Mouse (Mus musculus): ENCODE results near the gene Bcl9. TPM values are rescaled to one million over a fixed set of nuclear protein-coding genes. Genes with fewer than 3 reads are reported as not detected.

Gene Bcl9
- polyA plus RNA-seq, 1 experiment from 2014 or later: 82.5 TPM

DNA sequence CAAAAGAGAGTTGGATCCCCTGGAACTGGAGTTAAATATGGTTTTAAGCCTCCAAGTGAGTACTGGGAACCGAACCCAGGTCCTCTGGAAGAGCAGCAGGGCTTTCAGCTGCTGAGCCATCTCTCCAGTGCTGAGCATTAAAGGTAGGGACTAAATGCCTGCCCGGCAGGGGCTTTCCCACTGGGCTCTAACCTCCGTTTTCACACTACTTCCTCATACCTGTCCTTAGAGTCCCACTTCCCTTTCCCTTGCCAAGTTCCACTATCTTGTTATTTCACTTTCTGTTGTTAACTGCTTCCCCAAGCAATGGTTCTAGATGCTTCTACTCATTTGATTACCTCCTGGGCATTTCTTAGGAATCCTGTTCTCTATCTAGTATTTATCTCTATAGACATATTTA is 65.4 kb downstream of the Bcl9 start:
- WGBS: 88% methylated on average over 3 of the region's 3 CpGs
- Histone ChIP-seq H3K4me2 (ENCODE audit: low read length) (no peak overlapping the region), H3K9ac (replicated peaks; ENCODE audit: low read length) (no peak overlapping the region), H3K9me3 (ENCODE audit: control insufficient read depth, low read length) (no peaks in the 10 kb centered on the region), H3K36me3 (ENCODE audit: control insufficient read depth, insufficient read depth, low read length) (no peaks in the 10 kb centered on the region), H3K4me3 (replicated peaks; ENCODE audit: low read depth, low read length) (no peak overlapping the region), H3K27ac (replicated peaks; ENCODE audit: low read depth, low read length) (no peak overlapping the region), H3K4me1 (ENCODE audit: control insufficient read depth, insufficient read depth, low read length) (no peaks in the 10 kb centered on the region), H3K27me3 (ENCODE audit: control insufficient read depth, insufficient read depth, low read length) (no peaks in the 10 kb centered on the region)
- DNase-seq (no peak), ATAC-seq (ENCODE audit: low FRiP score, low TSS enrichment) (no peak)

DNA sequence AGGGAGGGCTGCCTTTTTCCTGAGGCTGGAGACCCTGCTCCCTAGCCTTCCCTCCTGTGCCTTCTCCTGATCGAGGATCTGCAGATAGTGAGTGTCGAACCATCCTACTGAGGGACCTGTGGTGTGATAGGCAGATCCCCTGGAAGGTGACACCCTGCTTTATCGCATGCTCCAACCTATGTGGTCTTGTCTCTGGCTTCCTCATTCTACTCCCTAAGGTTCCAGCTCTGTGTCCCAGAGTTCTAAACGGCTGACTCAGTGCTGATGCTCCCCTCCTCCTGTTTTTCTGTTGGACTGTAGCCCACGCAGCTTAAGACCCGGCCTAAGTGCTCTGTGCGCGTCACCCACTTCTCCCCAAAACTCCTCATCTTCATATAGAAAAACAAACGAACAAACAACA is 65.9 kb downstream of the Bcl9 start:
- no peak overlapping the region for H3K9ac ChIP-seq (replicated peaks; ENCODE audit: low read length)
- H3K4me1 ChIP-seq (ENCODE audit: control insufficient read depth, insufficient read depth, low read length): no peaks in the 10 kb centered on the region
- no peaks in the 10 kb centered on the region for H3K27me3 ChIP-seq (ENCODE audit: control insufficient read depth, insufficient read depth, low read length)
- whole genome bisulfite sequencing: 92% methylated on average over 9 of the region's 9 CpGs
- ATAC-seq (ENCODE audit: low FRiP score, low TSS enrichment): no peak
- no peak overlapping the region for H3K27ac ChIP-seq (replicated peaks; ENCODE audit: low read depth, low read length)
- H3K36me3 ChIP-seq (ENCODE audit: control insufficient read depth, insufficient read depth, low read length): no peaks in the 10 kb centered on the region
- H3K9me3 ChIP-seq (ENCODE audit: control insufficient read depth, low read length): no peaks in the 10 kb centered on the region
- no peak overlapping the region for H3K4me3 ChIP-seq (replicated peaks; ENCODE audit: low read depth, low read length)
- no peak for DNase-seq
- H3K4me2 ChIP-seq (ENCODE audit: low read length): no peak overlapping the region

- Histone ChIP-seq H3K4me2 (ENCODE audit: low read length) (no peak overlapping the region), H3K9me3 (ENCODE audit: control insufficient read depth, low read length) (no peaks in the 10 kb centered on the region), H3K27me3 (ENCODE audit: control insufficient read depth, insufficient read depth, low read length) (no peaks in the 10 kb centered on the region), H3K4me1 (ENCODE audit: control insufficient read depth, insufficient read depth, low read length) (peaks cover 9% of the 10 kb centered on the region), H3K9ac (replicated peaks; ENCODE audit: low read length) (no peak overlapping the region), H3K36me3 (ENCODE audit: control insufficient read depth, insufficient read depth, low read length) (no peaks in the 10 kb centered on the region), H3K4me3 (replicated peaks; ENCODE audit: low read depth, low read length) (no peak overlapping the region), H3K27ac (replicated peaks; ENCODE audit: low read depth, low read length) (no peak overlapping the region)
- ATAC-seq (ENCODE audit: low FRiP score, low TSS enrichment) (no peak), DNase-seq (no peak)
- WGBS: 98% methylated on average over 5 of the region's 5 CpGs
These were observed 66.9 kb downstream of the Bcl9 start for GRCm38 (mm10) chr3:97230631-97231404.

GRCm38 (mm10) chr3:97228457-97228856 is 69.3 kb downstream of the Bcl9 start:
- Histone ChIP-seq H3K27ac (replicated peaks; ENCODE audit: low read depth, low read length) (peak overlapping the region; percentile 96; the same call in 1 of the 2 replicates), H3K27me3 (ENCODE audit: control insufficient read depth, insufficient read depth, low read length) (no peaks in the 10 kb centered on the region), H3K9ac (replicated peaks; ENCODE audit: low read length) (peak overlapping the region; percentile 94; the same call in 1 of the 2 replicates), H3K4me1 (ENCODE audit: control insufficient read depth, insufficient read depth, low read length) (peaks cover 26% of the 10 kb centered on the region), H3K4me2 (ENCODE audit: low read length) (peak overlapping the region; percentile 71), H3K9me3 (ENCODE audit: control insufficient read depth, low read length) (no peaks in the 10 kb centered on the region), H3K4me3 (replicated peaks; ENCODE audit: low read depth, low read length) (peak overlapping the region; percentile 82), H3K36me3 (ENCODE audit: control insufficient read depth, insufficient read depth, low read length) (no peaks in the 10 kb centered on the region)
- 14% methylated on average over 12 of the region's 12 CpGs for WGBS
- ATAC-seq (ENCODE audit: low FRiP score, low TSS enrichment) (no peak), DNase-seq (no peak)

DNA sequence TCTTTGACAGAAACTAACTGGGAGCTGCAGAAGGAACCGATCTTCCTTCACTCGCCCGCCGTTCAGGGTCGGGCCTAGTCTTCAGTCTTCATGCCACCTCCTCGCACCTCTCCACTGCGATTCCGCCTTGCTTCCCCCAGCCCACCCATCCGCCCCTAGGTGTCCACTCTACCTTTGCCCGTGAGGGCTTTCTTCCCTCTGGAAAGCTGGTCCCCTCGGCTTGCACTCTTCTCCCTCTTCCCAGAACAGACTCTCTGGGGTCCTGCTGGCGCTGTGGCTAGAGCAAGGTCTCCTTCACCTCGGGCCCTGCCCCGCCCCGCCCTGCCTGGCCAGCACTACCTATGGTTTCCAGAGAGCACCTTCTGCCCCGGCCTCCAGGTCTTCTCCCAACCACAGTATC is 69.7 kb downstream of the Bcl9 start:
- peak overlapping the region; percentile 82 for H3K4me3 ChIP-seq (replicated peaks; ENCODE audit: low read depth, low read length)
- ATAC-seq (ENCODE audit: low FRiP score, low TSS enrichment): peak; percentile 34
- peak overlapping the region; percentile 71 for H3K4me2 ChIP-seq (ENCODE audit: low read length)
- peaks cover 26% of the 10 kb centered on the region for H3K4me1 ChIP-seq (ENCODE audit: control insufficient read depth, insufficient read depth, low read length)
- H3K36me3 ChIP-seq (ENCODE audit: control insufficient read depth, insufficient read depth, low read length): no peaks in the 10 kb centered on the region
- no peaks in the 10 kb centered on the region for H3K9me3 ChIP-seq (ENCODE audit: control insufficient read depth, low read length)
- H3K27ac ChIP-seq (replicated peaks; ENCODE audit: low read depth, low read length): peak overlapping the region; percentile 96
- peak overlapping the region; percentile 94 for H3K9ac ChIP-seq (replicated peaks; ENCODE audit: low read length)
- no peak for DNase-seq
- no peaks in the 10 kb centered on the region for H3K27me3 ChIP-seq (ENCODE audit: control insufficient read depth, insufficient read depth, low read length)
- 0% methylated on average over 16 of the region's 16 CpGs for WGBS

DNA sequence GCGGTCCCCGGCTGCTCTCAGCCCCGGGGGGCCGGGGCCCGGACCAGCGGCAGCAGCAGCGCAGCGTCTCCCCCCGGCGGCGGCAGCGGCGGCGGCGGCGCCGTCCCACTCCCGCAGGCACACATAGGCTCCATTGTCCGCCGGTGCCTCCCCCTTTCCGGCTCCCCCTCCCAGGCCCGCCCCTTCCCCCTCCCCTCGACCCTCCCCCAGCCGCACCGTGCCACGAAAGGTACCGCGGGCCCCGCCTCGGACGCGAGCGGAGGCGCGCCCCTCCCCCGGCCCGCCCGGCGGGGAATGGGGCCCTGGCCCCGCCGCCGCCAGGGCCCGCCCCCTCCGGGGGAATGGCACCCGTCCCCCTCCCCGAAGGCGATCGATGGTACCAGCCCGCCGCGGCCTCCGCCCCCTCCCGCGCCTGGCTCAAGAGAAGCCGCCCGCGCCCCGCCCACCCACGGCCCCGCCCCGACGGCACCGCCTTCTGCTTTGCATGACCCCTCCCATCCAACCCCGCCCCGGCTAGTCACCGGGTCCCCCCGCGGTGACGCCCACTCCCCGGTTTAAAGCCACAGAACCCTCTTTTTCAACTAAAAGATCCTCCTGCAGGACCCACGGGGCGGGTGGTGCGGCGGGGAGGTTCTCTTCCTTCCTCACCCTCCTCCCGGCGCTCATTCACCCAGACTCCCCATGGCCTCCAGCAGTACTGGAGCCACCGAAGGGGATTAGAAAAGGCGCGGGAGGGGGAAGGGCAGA is 70.3 kb downstream of the Bcl9 start:
- Histone ChIP-seq H3K9me3 (ENCODE audit: control insufficient read depth, low read length) (no peaks in the 10 kb centered on the region), H3K4me1 (ENCODE audit: control insufficient read depth, insufficient read depth, low read length) (peaks cover 26% of the 10 kb centered on the region), H3K4me3 (replicated peaks; ENCODE audit: low read depth, low read length) (peak overlapping the region; percentile 82), H3K4me2 (ENCODE audit: low read length) (peak overlapping the region; percentile 71), H3K27me3 (ENCODE audit: control insufficient read depth, insufficient read depth, low read length) (no peaks in the 10 kb centered on the region), H3K27ac (replicated peaks; ENCODE audit: low read depth, low read length) (peak overlapping the region; percentile 96), H3K9ac (replicated peaks; ENCODE audit: low read length) (peak overlapping the region; percentile 94), H3K36me3 (ENCODE audit: control insufficient read depth, insufficient read depth, low read length) (no peaks in the 10 kb centered on the region)
- DNase-seq (peak; percentile 97), ATAC-seq (ENCODE audit: low FRiP score, low TSS enrichment) (peak; percentile 92)
- WGBS: under 1% methylated on average over 45 of the region's 79 CpGs

DNA sequence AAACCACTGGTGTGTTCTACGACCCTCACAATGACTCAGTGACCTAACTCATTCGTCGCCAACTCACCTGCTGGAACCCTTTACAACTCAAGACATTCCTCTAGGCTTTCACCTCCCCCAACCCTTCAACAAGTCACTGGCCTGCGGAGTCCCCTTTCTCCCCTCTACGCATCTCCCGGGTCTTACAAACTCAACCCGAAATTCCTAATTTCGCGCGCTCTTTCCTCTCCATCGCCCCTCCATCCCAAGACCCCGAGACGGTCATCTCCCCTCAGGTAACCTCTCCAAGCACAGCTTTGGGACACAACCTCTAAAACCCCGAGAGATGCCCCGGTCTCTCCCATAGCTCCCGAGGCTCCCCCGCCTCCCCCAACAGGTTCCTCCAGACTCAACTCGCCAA is 71.0 kb downstream of the Bcl9 start:
- under 1% methylated on average over 18 of the region's 18 CpGs for WGBS

GRCm38 (mm10) chr3:97225231-97225630 is 72.5 kb downstream of the Bcl9 start:
- H3K9ac ChIP-seq (replicated peaks; ENCODE audit: low read length): no peak overlapping the region
- WGBS: 79% methylated on average over 5 of the region's 5 CpGs
- no peak for DNase-seq
- H3K27me3 ChIP-seq (ENCODE audit: control insufficient read depth, insufficient read depth, low read length): no peaks in the 10 kb centered on the region
- H3K27ac ChIP-seq (replicated peaks; ENCODE audit: low read depth, low read length): no peak overlapping the region
- no peak overlapping the region for H3K4me3 ChIP-seq (replicated peaks; ENCODE audit: low read depth, low read length)
- peaks cover 20% of the 10 kb centered on the region for H3K36me3 ChIP-seq (ENCODE audit: control insufficient read depth, insufficient read depth, low read length)
- H3K4me2 ChIP-seq (ENCODE audit: low read length): no peak overlapping the region; the same call in 1 of the 2 replicates
- no peaks in the 10 kb centered on the region for H3K9me3 ChIP-seq (ENCODE audit: control insufficient read depth, low read length)
- no peak for ATAC-seq (ENCODE audit: low FRiP score, low TSS enrichment)
- H3K4me1 ChIP-seq (ENCODE audit: control insufficient read depth, insufficient read depth, low read length): peaks cover 26% of the 10 kb centered on the region

More for the DNA sequence above, 71.0 kb downstream of the Bcl9 start:
- Histone ChIP-seq H3K9ac (replicated peaks; ENCODE audit: low read length) (peak overlapping the region; percentile 94), H3K4me2 (ENCODE audit: low read length) (peak overlapping the region; percentile 71), H3K27me3 (ENCODE audit: control insufficient read depth, insufficient read depth, low read length) (no peaks in the 10 kb centered on the region), H3K9me3 (ENCODE audit: control insufficient read depth, low read length) (no peaks in the 10 kb centered on the region), H3K4me3 (replicated peaks; ENCODE audit: low read depth, low read length) (peak overlapping the region; percentile 82), H3K4me1 (ENCODE audit: control insufficient read depth, insufficient read depth, low read length) (peaks cover 26% of the 10 kb centered on the region), H3K27ac (replicated peaks; ENCODE audit: low read depth, low read length) (peak overlapping the region; percentile 96), H3K36me3 (ENCODE audit: control insufficient read depth, insufficient read depth, low read length) (peaks cover 6% of the 10 kb centered on the region)
- DNase-seq (no peak), ATAC-seq (ENCODE audit: low FRiP score, low TSS enrichment) (no peak; the same call in 1 of the 2 replicates)
